Mouse (Mus musculus): ENCODE data around the gene Nfe2l2.

DNA sequence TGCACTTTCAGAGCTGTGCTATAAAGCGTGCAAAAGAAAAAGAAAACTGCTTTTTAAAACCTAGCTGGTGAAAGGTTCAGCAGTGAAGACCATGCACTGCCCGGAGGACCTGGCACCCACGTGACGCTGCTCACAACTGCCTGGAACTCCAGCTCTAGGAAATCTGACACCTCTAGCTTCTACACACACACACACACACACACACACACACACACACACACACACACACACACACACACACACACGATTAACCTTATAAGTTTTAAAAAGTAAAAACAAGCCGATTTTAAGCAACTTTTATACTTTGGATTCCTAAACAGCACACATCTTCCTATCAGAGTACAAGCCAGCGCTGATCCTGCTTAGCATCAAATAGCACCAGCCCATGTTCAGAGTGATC, 23.0 kb downstream of the Nfe2l2 start:
- TF ChIP-seq CTCF (IDR thresholded peaks at IDR 0.05; ENCODE audit: low read depth, low read length) (no peak), POLR2A (IDR thresholded peaks at IDR 0.05; ENCODE audit: extremely low read depth, insufficient read depth, low read length) (no peak)
